Mouse (Mus musculus) liver, embryonic 13.5 days (tissue): ENCODE data around the gene Olfr1388. TPM values are rescaled to one million over a fixed set of nuclear protein-coding genes. Genes with fewer than 3 reads are reported as not detected.

Source experiments
- polyA plus RNA-seq: library from polyadenylated mRNA; unstranded; fragments of >200 nt; fragmentation: Nextera tagmentation; extraction: Ambion mirVana; gene quantifications from 2 replicates; pipeline ENCODE4 v1.2.1, GENCODE M21; 2015

The Olfr1388 gene
- polyA plus RNA-seq, 1 experiment from 2014 or later: 0.03 TPM

Other genes starting within 250 kb of the Olfr1388 start
- gene Btnl9, start 249.5 kb upstream of the Olfr1388 start, polyA plus RNA-seq: 0.78 and 0.81 TPM in 2 replicates
- gene Zfp62, start 233.3 kb upstream of the Olfr1388 start, polyA plus RNA-seq: 10.7 and 14.2 TPM in 2 replicates
- 32.0 and 32.6 TPM in 2 replicates for gene Mgat1, start 192.4 kb upstream of the Olfr1388 start, polyA plus RNA-seq
- not detected in 2 replicates for gene Olfr1393, start 158.3 kb upstream of the Olfr1388 start, polyA plus RNA-seq
- not detected in 2 replicates for gene Olfr1392, start 151.3 kb upstream of the Olfr1388 start, polyA plus RNA-seq
- gene Olfr10, start 131.9 kb upstream of the Olfr1388 start, polyA plus RNA-seq: not detected in 2 replicates
- gene Olfr1391, start 113.9 kb upstream of the Olfr1388 start, polyA plus RNA-seq: not detected in 2 replicates
- gene Olfr1390, start 101.4 kb upstream of the Olfr1388 start, polyA plus RNA-seq: not detected in 2 replicates
- not detected in 2 replicates for gene Olfr1389, start 13.6 kb upstream of the Olfr1388 start, polyA plus RNA-seq
- not detected in 2 replicates for gene Olfr1387, start 18.7 kb downstream of the Olfr1388 start, polyA plus RNA-seq
- gene Olfr1386, start 28.4 kb downstream of the Olfr1388 start, polyA plus RNA-seq: not detected in 2 replicates
- gene Olfr1385, start 52.4 kb downstream of the Olfr1388 start, polyA plus RNA-seq: not detected in 2 replicates
- gene Olfr1384, start 70.1 kb downstream of the Olfr1388 start, polyA plus RNA-seq: not detected in 2 replicates
- gene Olfr1383, start 83.0 kb downstream of the Olfr1388 start, polyA plus RNA-seq: not detected in 2 replicates
- not detected in 2 replicates for gene Olfr1382, start 91.6 kb downstream of the Olfr1388 start, polyA plus RNA-seq
- not detected in 2 replicates for gene Olfr1381, start 106.8 kb downstream of the Olfr1388 start, polyA plus RNA-seq
- gene Olfr1380, start 120.3 kb downstream of the Olfr1388 start, polyA plus RNA-seq: not detected in 2 replicates
- gene Flt4, start 172.6 kb downstream of the Olfr1388 start, polyA plus RNA-seq: 2.4 and 2.7 TPM in 2 replicates
- gene Scgb3a1, start 227.0 kb downstream of the Olfr1388 start, polyA plus RNA-seq: not detected in 2 replicates